Mouse (Mus musculus): ENCODE results near the gene Csad. TPM values are rescaled to one million over a fixed set of nuclear protein-coding genes. Genes with fewer than 3 reads are reported as not detected.
"Not testable (repeated sequence)": the region's sequence is repeated elsewhere in the genome, so short reads cannot be mapped to it uniquely, and the experiment has no call there.

The Csad gene
- polyA plus RNA-seq, 1 experiment from 2014 or later = 38.3 TPM

GRCm38 (mm10) chr15:102238543-102239259 lies 34.2 kb upstream of the Csad start:
- no peak overlapping the region for H3K4me3 ChIP-seq (ENCODE audit: low read length)
- no peaks in the 10 kb centered on the region for H3K9me3 ChIP-seq (replicated peaks; ENCODE audit: control insufficient read depth, low read length)
- no peak overlapping the region for H3K4me2 ChIP-seq (ENCODE audit: low read depth, low read length)
- ATAC-seq (replicated peaks; ENCODE audit: extremely low read depth, insufficient read depth, low FRiP score) = no peak
- no peaks in the 10 kb centered on the region for H3K36me3 ChIP-seq (ENCODE audit: control insufficient read depth, insufficient read depth)
- no peak overlapping the region for H3K27ac ChIP-seq (ENCODE audit: low read length)
- peaks cover 14% of the 10 kb centered on the region for H3K4me1 ChIP-seq (ENCODE audit: control insufficient read depth, insufficient read depth, low read length)
- H3K27me3 ChIP-seq (ENCODE audit: control insufficient read depth, insufficient read depth, low read length) = peaks cover 8% of the 10 kb centered on the region; the same call in 1 of the 2 replicates
- no peak overlapping the region for H3K9ac ChIP-seq (ENCODE audit: low read length)
- WGBS = 77% methylated on average over 14 of the region's 14 CpGs

GRCm38 (mm10) chr15:102235371-102236027 lies 31.0 kb upstream of the Csad start:
- H3K27ac ChIP-seq (ENCODE audit: low read length) = no peak overlapping the region
- peak; percentile 25; the same call in 1 of the 2 replicates for ATAC-seq (replicated peaks; ENCODE audit: extremely low read depth, insufficient read depth, low FRiP score)

GRCm38 (mm10) chr15:102233896-102234295 lies 29.4 kb upstream of the Csad start:
- H3K27me3 ChIP-seq (ENCODE audit: control insufficient read depth, insufficient read depth, low read length) = no peaks in the 10 kb centered on the region
- peaks cover 8% of the 10 kb centered on the region for H3K4me1 ChIP-seq (ENCODE audit: control insufficient read depth, insufficient read depth, low read length)
- ATAC-seq (replicated peaks; ENCODE audit: extremely low read depth, insufficient read depth, low FRiP score) = no peak
- no peak overlapping the region for H3K9ac ChIP-seq (ENCODE audit: low read length)
- no peak overlapping the region for H3K27ac ChIP-seq (ENCODE audit: low read length)
- H3K9me3 ChIP-seq (replicated peaks; ENCODE audit: control insufficient read depth, low read length) = no peaks in the 10 kb centered on the region
- WGBS = 21% methylated on average over 2 of the region's 2 CpGs
- no peak overlapping the region for H3K4me3 ChIP-seq (ENCODE audit: low read length)
- H3K4me2 ChIP-seq (ENCODE audit: low read depth, low read length) = no peak overlapping the region
- no peaks in the 10 kb centered on the region for H3K36me3 ChIP-seq (ENCODE audit: control insufficient read depth, insufficient read depth)

More at GRCm38 (mm10) chr15:102235371-102236027, 31.0 kb upstream of the Csad start:
- Histone ChIP-seq H3K4me2 (ENCODE audit: low read depth, low read length) (peak overlapping the region; percentile 43), H3K4me1 (ENCODE audit: control insufficient read depth, insufficient read depth, low read length) (peaks cover 8% of the 10 kb centered on the region), H3K9ac (ENCODE audit: low read length) (peak overlapping the region; percentile 33), H3K36me3 (ENCODE audit: control insufficient read depth, insufficient read depth) (no peaks in the 10 kb centered on the region), H3K9me3 (replicated peaks; ENCODE audit: control insufficient read depth, low read length) (no peaks in the 10 kb centered on the region), H3K27me3 (ENCODE audit: control insufficient read depth, insufficient read depth, low read length) (no peaks in the 10 kb centered on the region), H3K4me3 (ENCODE audit: low read length) (no peak overlapping the region)
- WGBS = 27% methylated on average over 21 of the region's 21 CpGs

- Histone ChIP-seq H3K9me3 (replicated peaks; ENCODE audit: control insufficient read depth, low read length) (no peaks in the 10 kb centered on the region), H3K9ac (ENCODE audit: low read length) (no peak overlapping the region), H3K27ac (ENCODE audit: low read length) (no peak overlapping the region), H3K36me3 (ENCODE audit: control insufficient read depth, insufficient read depth) (no peaks in the 10 kb centered on the region), H3K4me3 (ENCODE audit: low read length) (no peak overlapping the region), H3K27me3 (ENCODE audit: control insufficient read depth, insufficient read depth, low read length) (no peaks in the 10 kb centered on the region), H3K4me1 (ENCODE audit: control insufficient read depth, insufficient read depth, low read length) (peaks cover 8% of the 10 kb centered on the region), H3K4me2 (ENCODE audit: low read depth, low read length) (no peak overlapping the region)
- 81% methylated on average over 7 of the region's 7 CpGs for WGBS
- ATAC-seq (replicated peaks; ENCODE audit: extremely low read depth, insufficient read depth, low FRiP score) = no peak
These were observed 28.2 kb upstream of the Csad start for GRCm38 (mm10) chr15:102232764-102233163.

GRCm38 (mm10) chr15:102231748-102232147 lies 27.2 kb upstream of the Csad start, which contains the start of gene Itgb7:
Itgb7 (minus strand) TSS chr15:102231944.
- Histone ChIP-seq H3K4me3 (ENCODE audit: low read length) (no peak within 1 kb of the TSS), H3K9ac (ENCODE audit: low read length) (no peak within 1 kb of the TSS), H3K27me3 (ENCODE audit: control insufficient read depth, insufficient read depth, low read length) (no peaks in the 10 kb centered on the region), H3K36me3 (ENCODE audit: control insufficient read depth, insufficient read depth) (no peaks in the 10 kb centered on the region), H3K27ac (ENCODE audit: low read length) (no peak within 1 kb of the TSS), H3K4me1 (ENCODE audit: control insufficient read depth, insufficient read depth, low read length) (peaks cover 8% of the 10 kb centered on the region), H3K4me2 (ENCODE audit: low read depth, low read length) (no peak within 1 kb of the TSS), H3K9me3 (replicated peaks; ENCODE audit: control insufficient read depth, low read length) (no peaks in the 10 kb centered on the region)
- ATAC-seq (replicated peaks; ENCODE audit: extremely low read depth, insufficient read depth, low FRiP score) = no peak
- WGBS = 30% methylated on average over 6 of the region's 6 CpGs

- Histone ChIP-seq H3K27ac (ENCODE audit: low read length) (no peak overlapping the region), H3K36me3 (ENCODE audit: control insufficient read depth, insufficient read depth) (no peaks in the 10 kb centered on the region), H3K27me3 (ENCODE audit: control insufficient read depth, insufficient read depth, low read length) (no peaks in the 10 kb centered on the region), H3K4me3 (ENCODE audit: low read length) (no peak overlapping the region), H3K4me2 (ENCODE audit: low read depth, low read length) (no peak overlapping the region), H3K9ac (ENCODE audit: low read length) (no peak overlapping the region), H3K9me3 (replicated peaks; ENCODE audit: control insufficient read depth, low read length) (no peaks in the 10 kb centered on the region), H3K4me1 (ENCODE audit: control insufficient read depth, insufficient read depth, low read length) (peaks cover 7% of the 10 kb centered on the region)
- 75% methylated on average over 17 of the region's 17 CpGs for WGBS
- no peak for ATAC-seq (replicated peaks; ENCODE audit: extremely low read depth, insufficient read depth, low FRiP score)
These were observed 26.1 kb upstream of the Csad start for GRCm38 (mm10) chr15:102230408-102231321.

- not testable (repeated sequence) for H3K36me3 ChIP-seq (ENCODE audit: control insufficient read depth, insufficient read depth); H3K27ac ChIP-seq (ENCODE audit: low read length); H3K4me3 ChIP-seq (ENCODE audit: low read length); H3K4me2 ChIP-seq (ENCODE audit: low read depth, low read length); H3K9me3 ChIP-seq (replicated peaks; ENCODE audit: control insufficient read depth, low read length); ATAC-seq (replicated peaks; ENCODE audit: extremely low read depth, insufficient read depth, low FRiP score); H3K9ac ChIP-seq (ENCODE audit: low read length)
- peaks cover 13% of the 10 kb centered on the region for H3K27me3 ChIP-seq (ENCODE audit: control insufficient read depth, insufficient read depth, low read length)
- WGBS = 65% methylated on average over 6 of the region's 6 CpGs
- peaks cover 11% of the 10 kb centered on the region for H3K4me1 ChIP-seq (ENCODE audit: control insufficient read depth, insufficient read depth, low read length)
These were observed 21.1 kb upstream of the Csad start for GRCm38 (mm10) chr15:102225619-102226018.

GRCm38 (mm10) chr15:102224992-102225617 lies 20.6 kb upstream of the Csad start:
- peak overlapping the region; percentile 56 for H3K4me3 ChIP-seq (ENCODE audit: low read length)
- peaks cover 11% of the 10 kb centered on the region for H3K4me1 ChIP-seq (ENCODE audit: control insufficient read depth, insufficient read depth, low read length)
- H3K27ac ChIP-seq (ENCODE audit: low read length) = no peak overlapping the region
- H3K27me3 ChIP-seq (ENCODE audit: control insufficient read depth, insufficient read depth, low read length) = peaks cover 13% of the 10 kb centered on the region
- H3K36me3 ChIP-seq (ENCODE audit: control insufficient read depth, insufficient read depth) = no peaks in the 10 kb centered on the region
- WGBS = 14% methylated on average over 20 of the region's 21 CpGs
- no peaks in the 10 kb centered on the region for H3K9me3 ChIP-seq (replicated peaks; ENCODE audit: control insufficient read depth, low read length)
- peak; percentile 39; the same call in 1 of the 2 replicates for ATAC-seq (replicated peaks; ENCODE audit: extremely low read depth, insufficient read depth, low FRiP score)
- peak overlapping the region; percentile 68 for H3K9ac ChIP-seq (ENCODE audit: low read length)
- H3K4me2 ChIP-seq (ENCODE audit: low read depth, low read length) = peak overlapping the region; percentile 93

Data from heart, embryonic 16.5 days (tissue).